Mouse (Mus musculus) kidney, postnatal 36 days (tissue): ENCODE data around the gene Mmp17.
A peak's percentile ranks its signal among the peaks of the same experiment; 100 is the strongest.

Source experiments
- DNase-seq, 2 experiments: peaks; one replicate each; pipeline ENCODE4 v3.0.0; 2021 to 2022; ENCODE audit warnings: mixed read lengths in 2 of 2

Mmp17 gene

DNA sequence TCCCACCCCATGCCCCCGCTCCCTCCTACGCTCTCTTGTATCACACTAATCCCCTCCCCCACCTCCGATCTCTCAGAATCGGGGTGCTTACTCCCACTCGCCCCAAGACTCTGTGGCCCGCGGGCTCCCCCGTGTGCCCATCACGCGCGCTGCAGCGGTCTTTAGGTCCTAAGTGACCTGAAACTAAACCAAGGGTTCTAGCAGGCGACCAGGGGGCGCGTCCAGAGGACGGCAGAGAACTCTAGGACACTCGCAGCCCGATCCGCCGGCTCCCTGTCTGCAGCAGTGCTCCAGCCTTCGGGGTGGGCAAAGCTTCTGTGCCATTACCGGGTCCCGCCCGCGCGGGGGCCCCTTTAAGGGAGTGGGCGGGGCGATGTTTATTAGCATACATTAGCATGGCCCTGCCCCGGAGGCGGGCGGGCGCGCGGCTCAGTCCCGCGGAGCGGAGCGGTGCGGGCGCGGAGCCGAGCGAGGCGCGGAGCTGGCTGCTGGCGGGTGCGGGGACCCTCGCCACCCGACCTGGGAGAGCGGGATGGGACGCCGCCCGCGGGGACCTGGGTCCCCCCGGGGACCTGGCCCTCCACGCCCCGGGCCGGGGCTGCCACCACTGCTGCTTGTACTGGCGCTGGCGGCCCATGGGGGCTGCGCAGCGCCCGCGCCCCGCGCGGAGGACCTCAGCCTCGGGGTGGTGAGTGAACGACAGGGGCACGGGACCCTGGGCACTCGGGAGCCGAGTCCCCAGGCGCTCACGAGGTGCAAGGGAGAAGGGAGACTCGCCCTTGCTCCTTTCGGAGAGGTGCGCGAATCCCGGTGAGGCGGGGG is at the start of gene Mmp17:
Gene Mmp17, plus strand, starts transcription at position 409 of the 822 bp plus-strand sequence.
- DNase-seq: peak; percentile 88 to 94

- peak; percentile 50 to 66 for DNase-seq
Observed at GRCm38 (mm10) chr5:129534500-129534899, 49.5 kb upstream of the Mmp17 start.

DNA sequence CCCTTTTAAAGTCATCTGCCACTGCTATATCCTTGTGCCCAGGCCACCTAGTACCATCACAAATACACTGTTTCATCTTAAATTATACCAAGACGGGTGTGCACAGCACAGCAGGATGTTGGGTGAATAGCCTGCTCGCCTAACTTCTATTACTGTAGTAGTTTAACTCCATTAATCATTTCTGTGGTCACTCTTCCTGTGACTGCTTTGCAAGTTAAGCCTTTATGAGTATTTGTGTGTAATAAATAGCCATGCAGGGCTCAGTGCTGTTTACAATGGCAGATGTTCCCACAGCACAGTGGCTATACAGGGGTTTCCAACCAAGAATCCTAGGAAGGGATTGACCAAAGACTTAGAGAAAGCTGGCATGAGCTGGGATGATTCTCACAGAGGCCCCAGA is 48.9 kb upstream of the Mmp17 start:
- DNase-seq: peak in 1 of 2 experiments; percentile 30

GRCm38 (mm10) chr5:129535431-129535830 is 48.5 kb upstream of the Mmp17 start:
- no peak for DNase-seq

DNA sequence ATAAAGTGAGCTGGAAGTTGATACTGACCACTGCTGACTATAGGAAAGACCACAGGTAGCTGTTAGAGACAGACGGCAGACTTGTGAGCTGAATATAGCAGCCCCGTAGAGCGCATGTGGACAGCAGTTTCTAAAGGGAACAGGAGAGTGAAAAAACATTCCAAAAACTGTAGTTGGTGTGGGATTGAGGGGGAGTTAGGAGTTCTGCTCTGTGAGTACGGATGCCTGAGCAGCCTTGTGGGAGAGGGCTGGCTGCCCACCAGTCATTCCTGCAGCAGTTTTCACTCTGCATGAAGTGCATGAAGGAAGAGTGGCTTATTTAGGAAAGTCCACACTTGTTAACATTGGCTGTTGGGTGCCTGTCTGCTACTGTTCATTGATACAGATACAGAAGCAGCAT is 45.1 kb upstream of the Mmp17 start:
- no peak for DNase-seq

- DNase-seq: no peak
Observed at GRCm38 (mm10) chr5:129542236-129542635, 41.7 kb upstream of the Mmp17 start.

DNA sequence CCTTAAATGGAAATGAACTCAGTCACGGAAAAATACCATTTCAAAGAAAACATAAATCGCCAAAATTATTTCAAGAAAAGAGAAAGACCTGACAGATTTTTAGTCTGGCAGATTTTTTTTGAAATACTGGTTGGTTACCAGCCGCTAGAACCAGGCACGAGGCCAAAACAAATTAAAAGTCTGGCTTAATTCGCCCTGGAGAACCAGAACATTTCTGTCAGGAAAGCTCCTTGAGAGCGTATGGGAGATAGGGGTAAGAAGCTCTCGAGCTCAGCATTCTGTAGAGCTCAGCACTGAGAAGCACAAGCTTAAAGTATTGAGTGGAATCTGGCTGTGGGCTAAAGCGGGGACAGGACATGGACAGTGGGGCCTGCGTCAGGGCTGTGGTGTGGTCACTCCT is 38.2 kb upstream of the Mmp17 start:
- DNase-seq: peak; percentile 35 to 36

GRCm38 (mm10) chr5:129549716-129550115 is 34.3 kb upstream of the Mmp17 start:
- peak; percentile 65 to 81 for DNase-seq

- DNase-seq: peak; percentile 62 to 81
Observed at GRCm38 (mm10) chr5:129550790-129551189, 33.2 kb upstream of the Mmp17 start.

GRCm38 (mm10) chr5:129551991-129552390 is 32.0 kb upstream of the Mmp17 start:
- peak; percentile 44 to 68 for DNase-seq

DNA sequence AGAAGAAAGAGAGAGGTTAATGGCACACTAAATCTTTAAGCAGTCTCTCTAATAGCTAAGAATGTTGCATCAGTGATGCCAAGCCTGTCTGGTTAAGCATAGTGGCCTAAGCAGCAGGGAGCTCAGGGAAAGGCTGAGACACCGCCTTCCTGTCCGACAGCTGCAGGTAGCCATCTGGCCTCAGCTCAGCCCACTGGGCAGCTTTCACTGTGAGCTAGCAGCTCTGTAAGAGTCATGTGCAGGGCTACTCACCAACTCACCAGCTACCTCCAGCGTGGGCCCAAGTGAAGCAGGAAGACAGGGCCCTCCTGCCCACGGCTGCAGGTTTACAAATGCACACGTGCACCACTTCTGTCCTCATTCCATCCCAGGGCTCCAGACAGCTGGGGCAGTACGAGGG is 30.3 kb upstream of the Mmp17 start:
- DNase-seq: no peak

DNA sequence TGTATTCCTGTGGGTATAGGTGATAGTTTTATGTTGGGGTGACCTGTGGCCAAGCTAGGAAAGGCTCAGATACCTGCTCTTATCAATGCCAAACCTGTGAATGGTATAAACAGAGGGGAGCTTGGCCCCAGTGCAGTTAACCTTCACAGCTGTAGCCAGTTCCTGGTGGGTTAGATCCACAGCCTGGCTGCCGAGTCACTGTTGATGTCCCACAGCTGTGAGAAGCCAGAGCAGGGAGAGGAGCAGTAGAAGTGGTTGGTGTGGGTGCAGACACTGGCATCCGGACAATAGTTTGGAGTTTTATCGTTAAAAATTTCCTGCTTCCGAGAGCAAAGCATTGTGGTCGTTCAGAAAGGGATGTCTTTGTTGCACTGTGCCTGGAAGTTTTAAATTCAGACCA is 25.4 kb upstream of the Mmp17 start:
- no peak for DNase-seq

- DNase-seq: no peak
Observed at GRCm38 (mm10) chr5:129559283-129559682, 24.7 kb upstream of the Mmp17 start.

- no peak for DNase-seq
Observed at GRCm38 (mm10) chr5:129562342-129562741, 21.6 kb upstream of the Mmp17 start.

- no peak for DNase-seq
Observed at GRCm38 (mm10) chr5:129568596-129568995, 15.4 kb upstream of the Mmp17 start.

- peak; percentile 80 to 86 for DNase-seq
Observed at GRCm38 (mm10) chr5:129578201-129578600, 5.8 kb upstream of the Mmp17 start.

DNA sequence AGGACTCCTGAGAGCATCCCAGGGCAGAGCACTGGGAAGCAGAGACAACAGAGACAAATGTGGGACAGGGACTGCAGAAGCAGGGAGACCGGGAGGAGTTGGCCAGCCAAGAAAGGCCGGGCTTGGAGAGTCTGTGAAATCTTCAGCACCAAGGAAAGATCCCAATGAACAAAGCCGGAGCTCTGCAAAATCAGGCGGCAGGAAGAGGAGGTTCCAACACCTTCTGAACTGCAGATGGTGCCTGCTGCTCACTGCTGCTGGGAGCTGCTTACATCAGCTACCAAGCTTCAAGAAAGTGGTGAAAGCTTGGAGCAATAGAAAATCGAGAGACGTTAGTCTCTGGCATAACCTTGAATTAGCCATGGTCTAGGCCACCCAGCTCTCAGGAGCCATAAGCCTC is 3.9 kb upstream of the Mmp17 start:
- DNase-seq: no peak

DNA sequence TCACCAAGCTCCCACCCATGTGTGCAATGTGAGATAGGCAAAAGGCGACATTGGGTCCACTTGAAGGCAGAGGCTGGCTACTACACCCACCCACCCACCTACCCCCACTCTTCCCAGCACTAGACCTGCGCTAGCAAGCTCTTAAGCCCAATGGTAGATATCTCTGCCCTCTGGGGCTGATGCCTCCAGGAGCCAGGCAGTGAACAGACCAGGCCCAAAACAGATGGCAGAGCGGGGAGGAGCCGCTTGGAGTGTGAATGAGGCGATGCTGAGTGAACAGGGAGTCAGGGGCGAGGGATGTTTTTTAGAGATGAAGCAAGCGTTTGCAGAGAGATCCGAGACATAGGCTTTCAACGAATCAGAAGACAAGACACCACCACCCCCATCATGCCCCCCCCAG is 3.4 kb upstream of the Mmp17 start:
- DNase-seq: no peak

GRCm38 (mm10) chr5:129581015-129581414 is 3.0 kb upstream of the Mmp17 start:
- no peak for DNase-seq

- peak in 1 of 2 experiments; percentile 25 for DNase-seq
Observed at GRCm38 (mm10) chr5:129583331-129583730, 638 bp upstream of the Mmp17 start.

- DNase-seq: peak in 1 of 2 experiments; percentile 49
Observed at GRCm38 (mm10) chr5:129584583-129585541, 893 bp downstream of the Mmp17 start.

DNA sequence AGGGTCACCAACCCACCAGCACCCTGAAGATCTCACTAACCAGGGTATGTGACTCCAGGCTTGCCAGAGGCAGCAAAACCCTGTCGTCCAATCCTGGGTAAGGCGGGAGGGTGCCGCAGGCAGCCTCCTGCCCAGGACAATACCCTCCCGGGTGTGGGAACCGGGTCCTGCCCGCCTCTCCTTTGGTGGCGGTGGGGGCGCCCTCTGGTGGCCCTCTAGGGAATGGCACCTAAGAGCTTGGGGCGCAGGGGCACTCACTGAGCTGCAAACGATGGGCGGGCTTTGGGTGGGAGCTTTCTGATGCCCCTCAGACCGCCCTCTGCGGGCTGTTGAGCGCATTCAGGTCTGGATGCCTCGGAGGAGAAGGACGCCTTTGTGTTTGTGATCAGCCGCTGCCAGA is 2.0 kb downstream of the Mmp17 start:
- peak; percentile 81 to 92 for DNase-seq

- no peak for DNase-seq
Observed at GRCm38 (mm10) chr5:129586471-129586870, 2.5 kb downstream of the Mmp17 start.

- DNase-seq: peak in 1 of 2 experiments; percentile 11
Observed at GRCm38 (mm10) chr5:129590915-129591314, 6.9 kb downstream of the Mmp17 start.
